ENCODE assay signal across 8 mouse cellular contexts in genomic region chr6:121560852-121561251, GRCm38 (mm10).
A peak's percentile ranks its signal among the peaks of the same experiment; 100 is the strongest.
DNase-seq lines count a peak whose midpoint lies in the region; ATAC-seq and TF ChIP-seq lines count a peak whose summit lies in the region.

No protein-coding gene starts in this region.

- intact Hi-C loops in heart, postnatal 14 days (cut with DNase I) = loop anchor here (5.0 kb wide), 1 partner anchor 831 kb away; no protein-coding TSS in a partner anchor
- intact Hi-C loops in heart, postnatal 25 days (cut with DNase I) = loop anchor here (5.0 kb wide), 2 partner anchors 746 to 831 kb away; partner anchors contain the start of gene M6pr

- H3K36me3 ChIP-seq in hindbrain, embryonic 15.5 days = no peaks in the 10 kb centered on the region
- H3K36me3 ChIP-seq in midbrain, postnatal 0 days (ENCODE audit: insufficient read depth, low read length) = no peaks in the 10 kb centered on the region

- no peaks in the 10 kb centered on the region for H3K9me3 ChIP-seq in hindbrain, embryonic 15.5 days
- no peaks in the 10 kb centered on the region for H3K9me3 ChIP-seq in midbrain, postnatal 0 days (ENCODE audit: low read length)

- WGBS in hindbrain, embryonic 15.5 days = 4% methylated on average over 3 of the region's 3 CpGs
- 4% methylated on average over 3 of the region's 3 CpGs for WGBS in midbrain, postnatal 0 days

- H3K4me1 ChIP-seq in cortical plate, adult 2 months (ENCODE audit: control insufficient read depth, insufficient read depth, low read length) = no peaks in the 10 kb centered on the region
- no peaks in the 10 kb centered on the region for H3K4me1 ChIP-seq in hindbrain, embryonic 15.5 days (replicated peaks)
- no peaks in the 10 kb centered on the region for H3K4me1 ChIP-seq in midbrain, postnatal 0 days (ENCODE audit: insufficient read depth, low read length)

- no peaks in the 10 kb centered on the region for H3K27me3 ChIP-seq in hindbrain, embryonic 15.5 days
- H3K27me3 ChIP-seq in midbrain, postnatal 0 days (ENCODE audit: insufficient read depth, low read length) = no peaks in the 10 kb centered on the region

- peak; percentile 24 to 32 for DNase-seq in heart, postnatal 14 days
- no peak for DNase-seq in heart, postnatal 25 days (ENCODE audit: low spot score)
- peak; percentile 78 for DNase-seq in ZHBTc4 (ENCODE audit: low read depth, low spot score)
- DNase-seq in left cerebral cortex, adult 18-20 months (ENCODE audit: low spot score in 2 of 2) = peak; percentile 59 to 61
- peak; percentile 81 for DNase-seq in midbrain, postnatal 0 days (ENCODE audit: low spot score)

- no peak overlapping the region for H3K27ac ChIP-seq in cortical plate, adult 2 months (ENCODE audit: insufficient read depth, low read length)
- H3K27ac ChIP-seq in hindbrain, embryonic 15.5 days (replicated peaks) = no peak overlapping the region
- no peak overlapping the region for H3K27ac ChIP-seq in midbrain, postnatal 0 days (ENCODE audit: low read depth, low read length)

- ATAC-seq in hindbrain, embryonic 15.5 days (ENCODE audit: low FRiP score, low read depth) = peak; percentile 80; the same call in 1 of the 2 replicates
- ATAC-seq in midbrain, postnatal 0 days (ENCODE audit: low FRiP score) = peak; percentile 70
- no peak for ATAC-seq in megakaryocyte, adult 5-6 weeks (ENCODE audit: poor library complexity, severe bottlenecking)

- H3K4me3 ChIP-seq in cortical plate, adult 2 months (ENCODE audit: insufficient read depth, low read length) = no peak overlapping the region
- H3K4me3 ChIP-seq in hindbrain, embryonic 15.5 days = no peak overlapping the region
- no peak overlapping the region for H3K4me3 ChIP-seq in midbrain, postnatal 0 days (ENCODE audit: low read depth, low read length)

- peak; percentile 65; the same call in 1 of the 2 replicates for TF ChIP-seq CTCF in cortical plate, adult 2 months (IDR thresholded peaks at IDR 0.05; ENCODE audit: extremely low read depth, insufficient read depth, low read length)
- peak; percentile 88 for TF ChIP-seq CTCF in midbrain, postnatal 0 days (IDR thresholded peaks at IDR 0.05)

- H3K9ac ChIP-seq in hindbrain, embryonic 15.5 days = no peak overlapping the region
- no peak overlapping the region for H3K9ac ChIP-seq in midbrain, postnatal 0 days (replicated peaks; ENCODE audit: low read length, poor library complexity, severe bottlenecking)

- H3K4me2 ChIP-seq in hindbrain, embryonic 15.5 days = no peak overlapping the region
- no peak overlapping the region for H3K4me2 ChIP-seq in midbrain, postnatal 0 days (ENCODE audit: low read depth, low read length, poor library complexity, severe bottlenecking)

- no peak for TF ChIP-seq POLR2A in cortical plate, adult 2 months (IDR thresholded peaks at IDR 0.05; ENCODE audit: extremely low read depth, insufficient read depth, low read length)
